Mouse (Mus musculus): Measurements from ENCODE around the gene Rbm6. TPM values are rescaled to one million over a fixed set of nuclear protein-coding genes. Genes with fewer than 3 reads are reported as not detected.

Gene Rbm6
- 100 to 1,000 TPM in 1 of 2 experiments, 10 to 100 TPM in 1; 77.0 to 109 TPM for total RNA-seq (2023)

DNA sequence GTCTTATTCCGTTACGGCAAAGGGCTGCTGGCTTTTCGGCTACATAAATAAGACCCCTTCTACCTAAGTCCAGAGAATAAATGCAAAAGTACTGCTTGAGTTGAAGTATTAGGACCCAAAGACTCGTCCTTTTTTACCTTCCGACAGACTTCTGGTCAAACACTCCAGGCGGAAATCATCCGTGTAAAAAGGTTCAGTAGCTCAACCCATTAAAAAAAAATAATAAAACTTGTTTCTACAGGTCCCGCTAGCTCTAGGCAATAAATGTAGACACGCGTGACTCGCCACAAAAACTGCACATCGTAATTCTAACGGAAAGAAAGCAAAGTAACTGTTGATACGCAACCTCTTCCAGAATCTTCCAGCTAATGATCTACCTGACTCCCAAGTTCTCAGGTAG lies at the start of gene Rbm6:
Rbm6 (minus strand) TSS at position 101 of the 400 bp plus-strand sequence.

DNA sequence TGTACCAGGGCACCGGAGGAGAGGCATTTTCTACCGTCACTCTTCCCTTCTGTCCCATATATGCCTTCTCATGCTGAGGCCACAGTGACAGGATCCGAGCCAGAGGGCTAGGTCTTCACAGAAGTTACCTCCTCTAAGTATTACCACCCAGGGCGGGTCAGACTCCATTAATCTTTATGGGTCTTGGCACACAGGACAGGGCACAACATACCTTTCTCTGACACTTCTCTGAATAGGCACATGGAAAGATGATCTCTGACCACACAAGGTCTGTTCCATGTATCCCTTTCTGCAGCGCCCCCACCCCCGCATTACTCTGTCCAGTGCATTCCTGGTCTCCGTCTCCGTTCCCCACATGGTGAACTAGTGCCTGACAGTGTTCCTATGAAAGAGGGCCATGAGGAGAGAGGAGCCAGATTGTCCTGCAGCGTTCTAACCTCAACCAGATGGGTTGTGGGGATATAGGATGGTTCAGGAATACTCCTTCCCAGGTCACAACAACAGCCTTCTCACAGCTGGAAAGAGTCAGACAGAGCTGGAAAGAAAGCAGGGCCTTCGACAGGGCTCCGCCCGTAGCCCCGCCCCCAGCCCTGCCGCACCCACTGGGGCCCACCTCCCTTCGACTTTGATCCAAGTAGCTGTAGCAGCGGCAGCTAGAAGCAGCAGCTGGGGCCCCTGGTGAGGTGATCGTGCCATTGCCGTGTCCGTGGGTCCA lies 33.4 kb upstream of the Rbm6 start, which contains the start of gene Mst1r:
Mst1r (plus strand) TSS at position 622 of the 715 bp plus-strand sequence.

DNA sequence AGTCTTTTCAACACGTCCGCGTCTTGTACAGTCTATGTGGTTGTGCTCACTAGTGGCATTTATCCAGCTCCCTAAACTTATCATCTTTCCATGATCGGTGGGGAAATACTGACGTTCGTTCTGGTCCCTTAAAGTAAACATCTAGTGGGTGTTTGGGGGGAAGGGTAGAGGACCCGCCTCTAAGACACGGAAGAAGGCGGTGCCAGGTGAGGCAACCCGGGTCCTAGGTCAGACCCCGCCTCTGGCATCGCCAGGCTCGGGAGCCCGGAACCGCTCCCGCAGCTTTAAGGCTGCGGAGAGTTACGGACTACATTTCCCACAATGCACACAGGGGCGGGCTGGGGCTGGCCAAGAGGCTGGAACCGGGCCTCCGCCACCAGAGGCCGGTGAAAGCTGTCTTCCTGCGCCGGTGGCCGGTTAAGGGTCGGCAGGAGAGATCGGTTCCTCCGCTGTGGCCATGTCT lies 14.8 kb upstream of the Rbm6 start, which contains the start of gene Mon1a:
Mon1a (plus strand) TSS at position 348 of the 463 bp plus-strand sequence.

DNA sequence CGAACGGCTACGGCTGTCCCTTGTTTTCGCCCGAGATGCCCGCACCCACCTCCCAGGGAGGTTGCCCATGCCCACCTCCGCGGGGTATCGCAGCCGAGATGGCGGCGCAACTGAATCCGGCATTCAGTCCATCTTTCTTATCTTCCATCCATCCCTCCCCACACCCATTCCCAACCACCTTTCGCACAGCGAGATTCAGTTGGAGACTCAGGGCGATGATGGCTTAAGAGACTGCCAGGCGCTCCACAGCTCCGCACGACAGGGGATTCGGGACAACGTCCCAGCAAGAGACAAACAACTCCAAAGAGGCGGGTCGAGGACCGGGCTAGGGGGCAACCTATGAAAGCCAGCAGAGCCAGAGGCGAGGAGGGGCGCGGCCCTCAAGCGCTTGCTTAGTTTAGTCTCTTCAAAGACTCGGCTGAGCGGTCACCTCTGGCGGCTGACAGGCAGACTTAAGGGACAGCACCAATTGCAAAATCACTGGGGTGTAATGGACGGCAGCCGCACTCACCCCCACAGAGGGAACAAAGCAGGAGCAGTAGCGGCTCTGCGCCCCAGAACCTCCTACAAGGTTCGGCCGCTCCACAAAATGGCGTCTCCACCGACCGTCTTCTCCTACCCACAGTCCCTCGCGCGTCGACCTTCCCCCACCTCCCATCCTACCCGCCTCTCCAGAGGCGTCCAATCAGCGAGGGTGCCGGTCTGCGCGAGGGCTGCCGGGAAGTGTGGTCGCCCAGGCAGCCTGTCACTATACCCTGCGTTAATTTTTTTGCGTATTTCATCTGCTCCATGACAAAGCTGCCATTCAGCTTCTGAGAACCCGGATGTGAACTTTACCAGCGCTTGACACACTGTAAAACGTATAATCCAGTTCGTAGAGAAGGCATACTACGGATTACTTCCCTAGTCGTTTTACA lies 102.4 kb downstream of the Rbm6 start, which contains the start of gene Rbm5:
Rbm5 (minus strand) TSS at position 623 of the 917 bp plus-strand sequence.

Other genes starting within 250 kb of the Rbm6 start
- 100 to 1,000 TPM; 852 to 878 TPM for gene Gnai2, start 237.9 kb downstream of the Rbm6 start, total RNA-seq (2023)
- not detected for gene Slc38a3, start 203.7 kb downstream of the Rbm6 start, total RNA-seq (2023)
- gene Gnat1, start 193.5 kb downstream of the Rbm6 start, total RNA-seq (2023): not detected
- gene Sema3f, start 162.8 kb downstream of the Rbm6 start, total RNA-seq (2023): not detected
- gene Rbm5, start 102.2 kb downstream of the Rbm6 start, total RNA-seq (2023): 100 to 1,000 TPM; 190 to 208 TPM
- 10 to 100 TPM; 14.9 to 15.2 TPM for gene Mon1a, start 14.9 kb upstream of the Rbm6 start, total RNA-seq (2023)
- 1 to 10 TPM; 2.7 to 6.2 TPM for gene Mst1r, start 33.6 kb upstream of the Rbm6 start, total RNA-seq (2023)
- gene Actl11, start 55.2 kb upstream of the Rbm6 start, total RNA-seq (2023): not detected
- not detected for gene Camkv, start 62.4 kb upstream of the Rbm6 start, total RNA-seq (2023)
- gene Traip, start 76.9 kb upstream of the Rbm6 start, total RNA-seq (2023): 1 to 10 TPM in 1 of 2 experiments, under 1 TPM in 1; 0.81 to 2.0 TPM
- 100 to 1,000 TPM in 1 of 2 experiments, 10 to 100 TPM in 1; 96.0 to 107 TPM for gene Uba7, start 102.3 kb upstream of the Rbm6 start, total RNA-seq (2023)
- gene Gm20661, start 109.8 kb upstream of the Rbm6 start, total RNA-seq (2023): not detected
- gene Inka1, start 112.6 kb upstream of the Rbm6 start, total RNA-seq (2023): 1 to 10 TPM; 2.9 TPM
- not detected for gene Cdhr4, start 119.3 kb upstream of the Rbm6 start, total RNA-seq (2023)
- not detected for gene Gm20662, start 123.1 kb upstream of the Rbm6 start, total RNA-seq (2023)
- 100 to 1,000 TPM in 1 of 2 experiments, 10 to 100 TPM in 1; 94.3 to 123 TPM for gene Ip6k1, start 129.3 kb upstream of the Rbm6 start, total RNA-seq (2023)
- 10 to 100 TPM; 18.7 to 25.7 TPM for gene Gmppb, start 176.0 kb upstream of the Rbm6 start, total RNA-seq (2023)
- gene Amigo3, start 179.9 kb upstream of the Rbm6 start, total RNA-seq (2023): 1 to 10 TPM; 4.3 to 5.0 TPM
- gene Mst1, start 207.2 kb upstream of the Rbm6 start, total RNA-seq (2023): not detected
- gene Rnf123, start 210.1 kb upstream of the Rbm6 start, total RNA-seq (2023): 10 to 100 TPM; 66.5 to 82.0 TPM
- 10 to 100 TPM; 60.0 to 60.3 TPM for gene Apeh, start 221.4 kb upstream of the Rbm6 start, total RNA-seq (2023)

Data from monocyte, adult 59 days (primary cell).